Mouse (Mus musculus) heart, embryonic 14.5 days (tissue): ENCODE data around the gene Bex6. TPM values are rescaled to one million over a fixed set of nuclear protein-coding genes. Genes with fewer than 3 reads are reported as not detected.

Source experiments
- ATAC-seq: fragments of 200-750 bp; cut with Nextera tagmentation; 2 replicates; pipeline ENCODE4 v1.8.0; 2017; ENCODE audit warnings: low read depth, moderate TSS enrichment; ENCODE audit not compliant: insufficient number of reproducible peaks, insufficient read depth, low FRiP score
- H3K27ac ChIP-seq, 2 experiments: fragments of 200-500 bp in 1 of 2; fragments of 300-500 bp in 1 of 2; sonication (generic) in 1 of 2; replicated peaks in 1 of 2; 2 replicates each; pipeline ENCODE4 v1.5.1; 2012 to 2014; ENCODE audit warnings: low read depth in 2 of 2, low read length in 2 of 2, control low read depth in 1 of 2, mild to moderate bottlenecking in 1 of 2, mixed read lengths in 1 of 2; ENCODE audit not compliant: control insufficient read depth in 1 of 2, insufficient read depth in 1 of 2
- H3K27me3 ChIP-seq: fragments of 300-500 bp; sonication (generic); 2 replicates; pipeline ENCODE4 v1.6.1; 2014; ENCODE audit warnings: mild to moderate bottlenecking, low read length, control low read depth; ENCODE audit not compliant: control insufficient read depth, insufficient read depth
- H3K36me3 ChIP-seq: fragments of 300-500 bp; sonication (generic); 2 replicates; pipeline ENCODE4 v1.6.1; 2014; ENCODE audit warnings: mild to moderate bottlenecking, control low read depth, low read length, mixed read lengths; ENCODE audit not compliant: control insufficient read depth, insufficient read depth
- H3K4me1 ChIP-seq, 2 experiments: fragments of 200-500 bp in 1 of 2; fragments of 300-500 bp in 1 of 2; sonication (generic) in 1 of 2; 2 replicates each; pipeline ENCODE4 v1.6.1; 2012 to 2014; ENCODE audit warnings: low read length in 2 of 2, control low read depth in 1 of 2, mixed read lengths in 1 of 2; ENCODE audit not compliant: control insufficient read depth in 2 of 2, insufficient read depth in 2 of 2
- H3K4me2 ChIP-seq: fragments of 300-500 bp; sonication (generic); 2 replicates; pipeline ENCODE4 v1.6.1; 2014; ENCODE audit warnings: mild to moderate bottlenecking, low read length
- H3K4me3 ChIP-seq, 2 experiments: fragments of 200-500 bp in 1 of 2; fragments of 300-500 bp in 1 of 2; sonication (generic) in 1 of 2; 2 replicates each; pipeline ENCODE4 v1.5.1; 2012 to 2014; ENCODE audit warnings: low read length in 2 of 2, mild to moderate bottlenecking in 2 of 2, control low read depth in 1 of 2, low read depth in 1 of 2, moderate library complexity in 1 of 2; ENCODE audit not compliant: control insufficient read depth in 1 of 2, insufficient read depth in 1 of 2
- H3K9ac ChIP-seq: fragments of 300-500 bp; sonication (generic); 2 replicates; pipeline ENCODE4 v1.6.1; 2014; ENCODE audit warnings: mild to moderate bottlenecking, low read length
- H3K9me3 ChIP-seq: fragments of 300-500 bp; sonication (generic); 2 replicates; pipeline ENCODE4 v1.6.1; 2016; ENCODE audit warnings: low read length, control low read depth; ENCODE audit not compliant: control insufficient read depth
- WGBS: fragments of 180-500 bp; shearing (Covaris S2); extraction: QIAGEN DNeasy Blood & Tissue Kit; methylation state at CpG from one replicate; pipeline ENCODE4 v1.1.7; 2014; 5-methylcytosine and 5-hydroxymethylcytosine counted together
- polyA plus RNA-seq: library from polyadenylated mRNA; unstranded; fragments of >200 nt; fragmentation: Nextera tagmentation; extraction: Ambion mirVana; gene quantifications from 2 replicates; pipeline ENCODE4 v1.2.1, GENCODE M21; 2014

Bex6 gene
- polyA plus RNA-seq, 1 experiment from 2014 or later: not detected

GRCm38 (mm10) chr16:32163392-32163791 lies 16.2 kb upstream of the Bex6 start:
- H3K4me1 ChIP-seq: peaks cover 9 to 19% of the 10 kb centered on the region in 2 experiments; a peak in 3 of 4 replicates
- H3K4me2 ChIP-seq: no peak overlapping the region
- H3K36me3 ChIP-seq: no peaks in the 10 kb centered on the region
- H3K9me3 ChIP-seq: no peaks in the 10 kb centered on the region
- no peak overlapping the region for H3K27ac ChIP-seq
- no peak overlapping the region for H3K4me3 ChIP-seq
- ATAC-seq: no peak
- 68% methylated on average over 4 of the region's 4 CpGs for WGBS
- no peak overlapping the region for H3K9ac ChIP-seq
- no peaks in the 10 kb centered on the region for H3K27me3 ChIP-seq

DNA sequence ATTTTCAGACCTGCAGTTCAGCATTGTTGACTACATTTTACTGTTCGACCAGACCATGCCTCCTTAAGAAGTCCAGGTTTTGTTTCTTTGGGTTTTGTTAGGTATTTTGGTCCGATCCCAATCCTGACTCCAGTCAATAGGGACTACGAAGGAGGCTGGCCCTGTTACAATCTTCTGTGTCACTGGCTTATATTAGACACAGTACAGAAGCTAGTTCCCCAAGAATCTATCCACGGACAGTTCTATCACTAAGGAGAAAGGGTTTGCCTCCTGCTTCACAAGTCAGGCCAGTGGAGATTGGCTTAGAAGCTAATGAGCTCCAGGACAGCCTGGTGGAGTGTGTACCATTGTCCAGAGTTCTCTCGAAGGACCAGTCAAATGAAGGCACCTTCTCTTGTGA lies 15.7 kb upstream of the Bex6 start:
- Histone ChIP-seq H3K9me3 (no peaks in the 10 kb centered on the region), H3K4me2 (peak overlapping the region; percentile 78), H3K27me3 (no peaks in the 10 kb centered on the region), H3K4me3 (no peak overlapping the region), H3K9ac (no peak overlapping the region; the same call in 1 of the 2 replicates), H3K4me1 (peaks cover 9 to 19% of the 10 kb centered on the region in 2 experiments; a peak in 3 of 4 replicates), H3K36me3 (no peaks in the 10 kb centered on the region), H3K27ac (no peak overlapping the region)
- 70% methylated on average over 5 of the region's 5 CpGs for WGBS
- no peak for ATAC-seq

DNA sequence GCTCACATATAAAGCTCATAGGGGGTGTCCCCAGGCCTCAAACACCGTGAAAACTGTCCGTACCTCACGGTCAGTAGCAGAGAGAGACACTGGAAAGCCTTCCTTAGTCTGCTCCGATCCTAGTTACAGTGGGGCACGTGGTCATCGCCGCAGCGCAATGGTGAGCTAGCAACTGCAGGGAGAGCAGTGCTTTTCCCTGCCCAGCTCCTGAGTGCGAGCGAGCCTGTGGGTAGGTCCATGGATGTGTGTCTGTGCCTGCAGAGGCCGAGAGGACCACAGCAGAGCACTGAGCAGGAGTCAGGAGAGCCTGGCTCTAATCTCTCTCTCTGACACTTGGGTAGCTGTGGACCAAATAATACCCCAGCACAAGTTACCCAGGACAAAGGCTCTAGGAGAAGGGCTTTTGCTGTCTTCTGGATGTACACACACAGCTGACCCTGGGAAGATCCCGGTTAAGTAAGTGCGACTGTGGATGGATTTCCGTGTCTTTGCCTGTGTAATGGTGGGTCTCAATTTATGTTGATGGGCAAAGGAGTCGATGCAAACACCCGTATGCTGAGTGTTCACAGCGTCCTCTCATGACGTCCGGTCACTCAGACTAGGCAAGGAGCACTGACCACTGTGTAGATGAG lies 15.1 kb upstream of the Bex6 start:
- H3K27ac ChIP-seq: no peak overlapping the region
- H3K36me3 ChIP-seq: no peaks in the 10 kb centered on the region
- H3K4me3 ChIP-seq: peak overlapping the region; percentile 34 to 49; a peak in 3 of 4 replicates
- H3K9me3 ChIP-seq: no peaks in the 10 kb centered on the region
- no peak for ATAC-seq
- H3K27me3 ChIP-seq: no peaks in the 10 kb centered on the region
- H3K9ac ChIP-seq: peak overlapping the region; percentile 69; the same call in 1 of the 2 replicates
- WGBS: 70% methylated on average over 19 of the region's 19 CpGs
- peaks cover 9 to 19% of the 10 kb centered on the region in 2 experiments; a peak in 3 of 4 replicates for H3K4me1 ChIP-seq
- peak overlapping the region; percentile 78 for H3K4me2 ChIP-seq

DNA sequence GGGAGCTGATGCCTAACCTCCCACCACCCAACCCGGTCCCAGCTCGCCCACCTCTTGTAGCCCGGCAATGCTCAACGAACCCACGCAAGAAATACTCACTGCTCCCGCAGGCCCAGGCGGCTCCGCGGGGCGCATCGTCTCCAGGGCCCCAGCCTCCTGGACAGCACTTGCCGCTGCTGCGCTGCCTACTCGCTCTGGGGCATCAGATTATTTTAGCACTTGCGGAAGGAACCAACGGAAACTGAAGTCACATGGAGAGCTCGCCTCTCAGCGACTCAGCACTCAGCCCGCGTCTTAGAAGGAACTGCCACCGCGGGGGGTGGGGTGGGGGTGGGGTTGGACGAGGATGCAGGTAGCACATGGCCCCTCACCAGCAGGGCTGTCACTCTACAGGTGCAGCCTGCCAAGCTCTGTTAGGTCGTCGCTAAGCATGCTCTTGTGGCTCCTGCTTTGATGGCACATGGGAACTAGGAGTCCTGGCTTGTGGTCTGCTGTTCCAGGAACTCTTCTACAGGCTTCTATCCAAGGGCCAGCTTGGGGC lies 14.3 kb upstream of the Bex6 start, which contains the start of gene Nrros:
Gene Nrros, minus strand, starts transcription at position 314 of the 541 bp plus-strand sequence.
- ATAC-seq: 0 out of 2 replicates have a peak, but pooled peaks have one; percentile 22
- 0 out of 4 replicates have a peak within 1 kb of the TSS, but pooled peaks of 1 of the 2 experiments have one; percentile 19 for H3K27ac ChIP-seq
- H3K9ac ChIP-seq: peak within 1 kb of the TSS; percentile 69

GRCm38 (mm10) chr16:32167819-32168545 lies 11.6 kb upstream of the Bex6 start:
- Histone ChIP-seq H3K36me3 (no peaks in the 10 kb centered on the region), H3K4me1 (peaks cover 5 to 10% of the 10 kb centered on the region in 2 experiments; a peak in 2 of 4 replicates), H3K27ac (no peak overlapping the region), H3K9ac (no peak overlapping the region), H3K4me3 (no peak overlapping the region), H3K27me3 (no peaks in the 10 kb centered on the region), H3K9me3 (no peaks in the 10 kb centered on the region), H3K4me2 (no peak overlapping the region)
- no peak for ATAC-seq
- 80% methylated on average over 4 of the region's 4 CpGs for WGBS

More for the DNA sequence above, 14.3 kb upstream of the Bex6 start, which contains the start of gene Nrros:
- peak within 1 kb of the TSS; percentile 34 to 49 for H3K4me3 ChIP-seq
- H3K9me3 ChIP-seq: no peaks in the 10 kb centered on the region
- peak within 1 kb of the TSS; percentile 78 for H3K4me2 ChIP-seq
- no peaks in the 10 kb centered on the region for H3K36me3 ChIP-seq
- WGBS: 1% methylated on average over 25 of the region's 25 CpGs
- no peaks in the 10 kb centered on the region for H3K27me3 ChIP-seq
- H3K4me1 ChIP-seq: peaks cover 9 to 19% of the 10 kb centered on the region in 2 experiments; a peak in 3 of 4 replicates

DNA sequence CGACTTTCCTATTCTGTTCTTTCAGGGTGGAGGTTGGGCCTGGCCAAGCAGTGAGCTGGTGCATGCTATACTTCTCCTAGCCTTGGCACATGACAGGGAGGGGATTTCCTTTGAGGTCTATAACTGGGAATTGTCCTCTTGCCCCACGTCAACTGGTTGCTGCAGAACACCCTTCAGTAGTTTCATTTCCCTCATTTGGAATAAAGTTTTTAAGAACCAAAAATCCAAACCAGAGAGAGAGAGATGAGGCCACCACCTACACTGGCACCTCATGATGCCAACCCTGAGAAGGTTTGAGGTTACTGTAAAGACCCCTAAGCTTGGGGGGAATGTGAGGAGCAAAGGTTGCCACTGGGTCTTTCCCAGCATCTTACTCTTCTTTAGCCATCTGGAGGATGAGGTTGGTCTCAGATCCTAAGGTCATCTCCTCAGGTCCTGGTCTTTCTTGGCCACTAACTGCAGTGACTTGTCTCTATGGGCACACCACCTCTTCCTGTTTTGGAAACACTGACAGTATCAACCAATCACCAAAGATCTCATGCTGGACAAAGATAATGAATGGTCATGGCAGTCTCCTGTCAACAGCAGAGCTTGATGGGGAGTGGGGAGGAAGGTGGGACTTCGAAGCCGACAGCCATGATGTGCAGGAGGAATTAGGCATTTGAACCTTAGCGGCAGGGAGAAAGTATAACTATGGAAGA lies 8.4 kb upstream of the Bex6 start:
- WGBS: 83% methylated on average over 5 of the region's 5 CpGs
- no peak overlapping the region for H3K4me2 ChIP-seq
- H3K4me1 ChIP-seq: no peaks in the 10 kb centered on the region

DNA sequence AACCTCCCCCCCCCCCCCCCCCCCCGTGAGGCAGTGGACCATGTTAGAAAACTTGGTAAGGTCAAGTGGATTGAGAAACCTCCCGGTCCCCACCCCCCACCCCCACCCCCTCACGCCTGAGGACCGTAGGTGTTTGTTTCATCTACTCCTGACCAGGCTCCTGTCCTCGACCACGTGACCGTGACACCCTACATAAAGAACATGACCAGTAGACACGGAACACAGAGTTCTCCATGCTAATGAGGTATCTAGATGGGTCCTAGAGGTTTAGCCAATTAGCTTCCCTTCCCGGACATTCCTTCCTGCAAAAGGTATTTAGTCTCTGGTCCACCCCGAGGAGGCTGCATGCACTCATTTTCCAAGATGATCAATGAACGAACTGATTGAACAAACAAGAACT lies 6.2 kb upstream of the Bex6 start:
- H3K4me1 ChIP-seq: peaks cover 2 to 4% of the 10 kb centered on the region in 2 experiments; a peak in 1 of 4 replicates
- no peaks in the 10 kb centered on the region for H3K36me3 ChIP-seq
- H3K27ac ChIP-seq: no peak overlapping the region
- no peak overlapping the region for H3K9ac ChIP-seq
- no peak overlapping the region for H3K4me2 ChIP-seq
- H3K4me3 ChIP-seq: no peak overlapping the region
- no peaks in the 10 kb centered on the region for H3K27me3 ChIP-seq
- 67% methylated on average over 11 of the region's 11 CpGs for WGBS
- H3K9me3 ChIP-seq: no peaks in the 10 kb centered on the region
- ATAC-seq: no peak

More for the DNA sequence above, 8.4 kb upstream of the Bex6 start:
- no peaks in the 10 kb centered on the region for H3K27me3 ChIP-seq
- no peaks in the 10 kb centered on the region for H3K36me3 ChIP-seq
- H3K4me3 ChIP-seq: no peak overlapping the region
- H3K27ac ChIP-seq: no peak overlapping the region
- no peak for ATAC-seq
- H3K9me3 ChIP-seq: no peaks in the 10 kb centered on the region
- no peak overlapping the region for H3K9ac ChIP-seq
